Mouse (Mus musculus) forebrain, postnatal 0 days (tissue): ENCODE measurements around the gene Platr17. TPM values are rescaled to one million over a fixed set of nuclear protein-coding genes. Genes with fewer than 3 reads are reported as not detected.
A peak's percentile ranks its signal among the peaks of the same experiment; 100 is the strongest.
"Not testable (repeated sequence)": the region's sequence is repeated elsewhere in the genome, so short reads cannot be mapped to it uniquely, and the experiment has no call there.

Source experiments
- ATAC-seq: fragments of 200-750 bp; cut with Nextera tagmentation; 2 replicates; pipeline ENCODE4 v1.8.0; 2017; ENCODE audit warnings: mild to moderate bottlenecking, moderate library complexity
- DNase-seq: peaks from one replicate; pipeline ENCODE4 v3.0.0-alpha.2; 2015
- H3K27ac ChIP-seq: fragments of 300-500 bp; sonication (generic); 2 replicates; pipeline ENCODE4 v1.5.1; 2014; ENCODE audit warnings: low read depth, mild to moderate bottlenecking, antibody characterized with exemption, low read length, moderate library complexity, mixed read lengths
- H3K27me3 ChIP-seq: fragments of 300-500 bp; sonication (generic); 2 replicates; pipeline ENCODE4 v1.6.1; 2014; ENCODE audit warnings: mild to moderate bottlenecking, low read length, mixed read lengths; ENCODE audit not compliant: insufficient read depth
- H3K36me3 ChIP-seq: fragments of 300-500 bp; sonication (generic); 2 replicates; pipeline ENCODE4 v1.6.1; 2014; ENCODE audit warnings: mild to moderate bottlenecking, moderate library complexity; ENCODE audit not compliant: insufficient read depth
- H3K4me1 ChIP-seq: fragments of 300-500 bp; sonication (generic); 2 replicates; pipeline ENCODE4 v1.6.1; 2014; ENCODE audit warnings: antibody characterized with exemption; ENCODE audit not compliant: insufficient read depth
- H3K4me2 ChIP-seq: fragments of 300-500 bp; sonication (generic); 2 replicates; pipeline ENCODE4 v1.6.1; 2014; ENCODE audit warnings: low read depth, mild to moderate bottlenecking, moderate library complexity
- H3K4me3 ChIP-seq: fragments of 300-500 bp; sonication (generic); 2 replicates; pipeline ENCODE4 v1.5.1; 2014; ENCODE audit warnings: low read depth, low read length, mixed read lengths
- H3K9ac ChIP-seq: fragments of 300-500 bp; sonication (generic); 2 replicates; pipeline ENCODE4 v1.6.1; 2014; ENCODE audit warnings: mild to moderate bottlenecking
- H3K9me3 ChIP-seq: fragments of 300-500 bp; sonication (generic); 2 replicates; pipeline ENCODE4 v1.6.1; 2016; ENCODE audit warnings: low read length
- CTCF ChIP-seq: sonication (generic); IDR thresholded peaks from 2 replicates; pipeline ENCODE4 v1.5.1; 2016; ENCODE audit warnings: antibody characterized with exemption, control low read depth, low read depth
- WGBS: fragments of 180-500 bp; shearing (Covaris S2); extraction: QIAGEN DNeasy Blood & Tissue Kit; methylation state at CpG from one replicate; pipeline ENCODE4 v1.1.7; 2014; 5-methylcytosine and 5-hydroxymethylcytosine counted together
- polyA plus RNA-seq: library from polyadenylated mRNA; unstranded; fragments of >200 nt; fragmentation: Nextera tagmentation; extraction: Ambion mirVana; gene quantifications from 2 replicates; pipeline ENCODE4 v1.2.1, GENCODE M21; 2015
- total RNA-seq: library from RNA; depleted of rRNA; stranded (reverse); fragments of >200 nt; gene quantifications from 2 replicates; pipeline ENCODE4 v1.2.3, GENCODE M21; 2014; rRNA removed

Gene Platr17
- total RNA-seq (not detected in 2 replicates), polyA plus RNA-seq (1.9 and 2.0 TPM in 2 replicates)

GRCm38 (mm10) chr17:33904835-33905234 is at the start of gene Platr17:
TSS of gene Platr17 (plus strand) at chr17:33905135.
- not testable (repeated sequence) for H3K4me1 ChIP-seq, DNase-seq, H3K9me3 ChIP-seq, H3K4me2 ChIP-seq, H3K27me3 ChIP-seq, ATAC-seq, H3K4me3 ChIP-seq, H3K36me3 ChIP-seq, H3K27ac ChIP-seq, H3K9ac ChIP-seq
- WGBS, result 27% methylated on average over 3 of the region's 4 CpGs

GRCm38 (mm10) chr17:33857816-33858215 is 47.1 kb upstream of the Platr17 start:
- no peaks in the 10 kb centered on the region for H3K4me1 ChIP-seq
- no peak overlapping the region for H3K27ac ChIP-seq
- ATAC-seq (no peak), DNase-seq (no peak)
- no peak overlapping the region for H3K9ac ChIP-seq
- no peak for TF ChIP-seq CTCF
- H3K9me3 ChIP-seq, result no peaks in the 10 kb centered on the region
- no peak overlapping the region for H3K4me2 ChIP-seq
- no peak overlapping the region for H3K4me3 ChIP-seq
- H3K27me3 ChIP-seq, result no peaks in the 10 kb centered on the region
- no peaks in the 10 kb centered on the region for H3K36me3 ChIP-seq
- 63% methylated on average over 4 of the region's 4 CpGs for WGBS

- ATAC-seq (no peak), DNase-seq (peak; percentile 2)
- WGBS, result 43% methylated on average over 9 of the region's 9 CpGs
Observed at GRCm38 (mm10) chr17:33865330-33866030, 39.5 kb upstream of the Platr17 start.

GRCm38 (mm10) chr17:33873537-33873936 is 31.4 kb upstream of the Platr17 start, which contains the start of gene Gm7029:
TSS of gene Gm7029 (plus strand) at chr17:33873837.
- not testable (repeated sequence) for H3K9me3 ChIP-seq, H3K36me3 ChIP-seq, H3K4me1 ChIP-seq, H3K4me3 ChIP-seq, H3K27ac ChIP-seq, H3K4me2 ChIP-seq, ATAC-seq, H3K9ac ChIP-seq, DNase-seq, H3K27me3 ChIP-seq
- 93% methylated on average over 4 of the region's 12 CpGs for WGBS

More at GRCm38 (mm10) chr17:33865330-33866030, 39.5 kb upstream of the Platr17 start:
- peak; percentile 44 for TF ChIP-seq CTCF
- Histone ChIP-seq H3K27ac (no peak overlapping the region), H3K4me2 (no peak overlapping the region), H3K27me3 (no peaks in the 10 kb centered on the region), H3K4me1 (no peaks in the 10 kb centered on the region), H3K36me3 (no peaks in the 10 kb centered on the region), H3K9me3 (no peaks in the 10 kb centered on the region), H3K9ac (no peak overlapping the region), H3K4me3 (no peak overlapping the region)

- Histone ChIP-seq H3K27me3 (no peaks in the 10 kb centered on the region), H3K27ac (no peak overlapping the region), H3K36me3 (no peaks in the 10 kb centered on the region), H3K9ac (no peak overlapping the region), H3K4me3 (no peak overlapping the region), H3K4me2 (no peak overlapping the region), H3K9me3 (no peaks in the 10 kb centered on the region), H3K4me1 (no peaks in the 10 kb centered on the region)
- no peak for TF ChIP-seq CTCF
- no peak for ATAC-seq
- WGBS, result 84% methylated on average over 11 of the region's 11 CpGs
- DNase-seq, result no peak
Observed at GRCm38 (mm10) chr17:33874411-33874810, 30.5 kb upstream of the Platr17 start.

- not testable (repeated sequence) for H3K27me3 ChIP-seq, H3K4me2 ChIP-seq, H3K4me3 ChIP-seq, H3K9ac ChIP-seq, H3K27ac ChIP-seq, ATAC-seq, H3K9me3 ChIP-seq, H3K36me3 ChIP-seq, DNase-seq, H3K4me1 ChIP-seq
- peak; percentile 11; the same call in 1 of the 2 replicates for TF ChIP-seq CTCF
- 86% methylated on average over 5 of the region's 5 CpGs for WGBS
Observed at GRCm38 (mm10) chr17:33875797-33876196, 29.1 kb upstream of the Platr17 start.

GRCm38 (mm10) chr17:33884320-33884719 is 20.6 kb upstream of the Platr17 start:
- H3K9me3 ChIP-seq, H3K9ac ChIP-seq, DNase-seq, H3K4me1 ChIP-seq, H3K36me3 ChIP-seq, H3K27ac ChIP-seq, ATAC-seq, H3K27me3 ChIP-seq, H3K4me2 ChIP-seq, H3K4me3 ChIP-seq: not testable (repeated sequence)
- 95% methylated on average over 9 of the region's 11 CpGs for WGBS

- 83% methylated on average over 2 of the region's 2 CpGs for WGBS
- H3K9me3 ChIP-seq, H3K9ac ChIP-seq, H3K36me3 ChIP-seq, H3K27me3 ChIP-seq, H3K4me3 ChIP-seq, H3K27ac ChIP-seq, H3K4me2 ChIP-seq, ATAC-seq, H3K4me1 ChIP-seq, DNase-seq: not testable (repeated sequence)
Observed at GRCm38 (mm10) chr17:33887802-33888201, 17.1 kb upstream of the Platr17 start.

GRCm38 (mm10) chr17:33888230-33888629 is 16.7 kb upstream of the Platr17 start:
- not testable (repeated sequence) for H3K4me3 ChIP-seq, H3K9ac ChIP-seq, ATAC-seq, H3K9me3 ChIP-seq, H3K27ac ChIP-seq, H3K4me2 ChIP-seq, H3K27me3 ChIP-seq, DNase-seq, H3K4me1 ChIP-seq, H3K36me3 ChIP-seq

GRCm38 (mm10) chr17:33889941-33890532 is 14.9 kb upstream of the Platr17 start:
- H3K27ac ChIP-seq, DNase-seq, H3K4me1 ChIP-seq, H3K27me3 ChIP-seq, H3K36me3 ChIP-seq, H3K9me3 ChIP-seq, ATAC-seq: not testable (repeated sequence)
- peak overlapping the region; percentile 44 for H3K4me3 ChIP-seq
- WGBS, result 2% methylated on average over 44 of the region's 44 CpGs
- peak overlapping the region; percentile 71 for H3K4me2 ChIP-seq
- H3K9ac ChIP-seq, result peak overlapping the region; percentile 6
